Mouse (Mus musculus) kidney, adult 2 months (tissue): Measurements from ENCODE around the gene Foxp1. TPM values are rescaled to one million over a fixed set of nuclear protein-coding genes. Genes with fewer than 3 reads are reported as not detected.

Experiments
- DNase-seq: peaks from one replicate; pipeline ENCODE4 v3.0.0; 2021
- H3K27ac ChIP-seq: fragments of 200-500 bp; 2 replicates; pipeline ENCODE4 v1.5.1; 2012; ENCODE audit warnings: low read depth, low read length, control low read depth, inconsistent platforms; ENCODE audit not compliant: insufficient read depth
- H3K27me3 ChIP-seq: fragments of 200-500 bp; replicated peaks from 2 replicates; pipeline ENCODE4 v1.6.1; 2012; ENCODE audit warnings: mild to moderate bottlenecking, moderate library complexity, low read length, inconsistent platforms; ENCODE audit not compliant: control insufficient read depth, insufficient read depth
- H3K36me3 ChIP-seq: fragments of 200-500 bp; 2 replicates; pipeline ENCODE4 v1.6.1; 2012; ENCODE audit warnings: mild to moderate bottlenecking, moderate library complexity, low read length, inconsistent platforms; ENCODE audit not compliant: control insufficient read depth, insufficient read depth
- H3K4me1 ChIP-seq: fragments of 200-500 bp; 2 replicates; pipeline ENCODE4 v1.6.1; 2011; ENCODE audit warnings: low read length; ENCODE audit not compliant: control insufficient read depth, insufficient read depth
- H3K4me3 ChIP-seq: fragments of 200-500 bp; 2 replicates; pipeline ENCODE4 v1.5.1; 2011; ENCODE audit warnings: mild to moderate bottlenecking, low read depth, low read length, control low read depth; ENCODE audit not compliant: insufficient read depth
- CTCF ChIP-seq: fragments of 200-500 bp; conservative IDR thresholded peaks from 2 replicates; pipeline ENCODE4 v1.5.1; 2011; ENCODE audit warnings: low read depth, mild to moderate bottlenecking, control low read depth, low read length, moderate library complexity, mixed read lengths; ENCODE audit not compliant: insufficient read depth, insufficient read length
- POLR2A ChIP-seq: fragments of 200-500 bp; IDR thresholded peaks from one replicate; pipeline ENCODE4 v1.6.1; 2011; ENCODE audit warnings: low read depth, low read length, control low read depth
- WGBS: fragments of 180-500 bp; shearing (Covaris S2); methylation state at CpG from one replicate; pipeline ENCODE4 v1.1.7; 2018; 5-methylcytosine and 5-hydroxymethylcytosine counted together
- polyA plus RNA-seq: library from polyadenylated mRNA; depleted of rRNA; stranded (reverse); fragments of >200 nt; gene quantifications from 2 replicates; pipeline ENCODE4 v1.2.3, GENCODE M21; 2012

Foxp1 gene
- polyA plus RNA-seq, 1 experiment, result 32.8 TPM

DNA sequence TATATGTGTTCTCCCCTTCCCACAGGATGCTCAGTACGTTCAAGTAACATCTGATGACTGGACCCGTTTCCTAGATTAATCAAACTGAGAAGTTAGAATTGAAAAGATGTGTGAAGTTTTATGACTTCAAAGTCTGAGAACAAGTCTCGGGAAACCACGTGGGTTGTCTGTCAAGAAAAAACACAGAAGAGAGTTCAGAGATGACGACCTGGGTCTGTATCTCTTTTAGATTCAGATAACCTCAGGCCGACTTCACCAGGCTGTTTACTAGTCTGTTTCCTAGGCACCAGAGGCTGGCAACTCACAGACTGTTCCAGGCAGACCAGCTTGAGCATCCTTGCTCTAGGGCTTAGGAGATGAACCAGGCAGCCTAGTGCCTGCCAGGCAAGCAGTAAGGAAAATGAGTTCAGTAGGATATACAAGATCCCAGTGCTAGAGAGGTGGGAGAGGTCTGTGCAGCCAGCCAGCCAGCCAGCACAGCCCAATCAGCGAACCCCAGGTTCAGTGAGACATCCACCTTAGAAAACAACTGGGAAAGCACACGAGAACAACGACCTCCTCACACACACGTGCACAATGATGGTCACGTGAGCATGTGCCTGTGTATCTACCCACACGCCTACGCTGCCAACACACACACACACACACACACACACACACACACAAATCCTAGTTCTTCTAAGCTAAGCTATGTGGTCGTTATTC is 212.9 kb downstream of the Foxp1 start:
- no peak for DNase-seq
- Histone ChIP-seq H3K27me3 (no peaks in the 10 kb centered on the region), H3K27ac (no peak overlapping the region), H3K36me3 (no peaks in the 10 kb centered on the region), H3K4me3 (no peak overlapping the region), H3K4me1 (peaks cover 3% of the 10 kb centered on the region; the same call in 1 of the 2 replicates)
- no peak for TF ChIP-seq POLR2A
- TF ChIP-seq CTCF, result no peak
- 81% methylated on average over 14 of the region's 14 CpGs for WGBS

GRCm38 (mm10) chr6:99305751-99306150 is 216.8 kb downstream of the Foxp1 start:
- Histone ChIP-seq H3K27ac (no peak overlapping the region), H3K4me1 (peaks cover 8% of the 10 kb centered on the region; the same call in 1 of the 2 replicates), H3K4me3 (no peak overlapping the region), H3K27me3 (no peaks in the 10 kb centered on the region), H3K36me3 (no peaks in the 10 kb centered on the region)
- DNase-seq, result no peak
- WGBS, result 90% methylated on average over 3 of the region's 3 CpGs
- no peak for TF ChIP-seq POLR2A
- no peak for TF ChIP-seq CTCF

- Histone ChIP-seq H3K27me3 (no peaks in the 10 kb centered on the region), H3K4me3 (no peak overlapping the region), H3K36me3 (no peaks in the 10 kb centered on the region), H3K4me1 (peaks cover 5% of the 10 kb centered on the region; the same call in 1 of the 2 replicates), H3K27ac (no peak overlapping the region)
- no peak for TF ChIP-seq POLR2A
- TF ChIP-seq CTCF, result no peak
- DNase-seq, result no peak
- WGBS, result 85% methylated on average over 3 of the region's 3 CpGs
Measured at GRCm38 (mm10) chr6:99305236-99305635, 217.3 kb downstream of the Foxp1 start.

DNA sequence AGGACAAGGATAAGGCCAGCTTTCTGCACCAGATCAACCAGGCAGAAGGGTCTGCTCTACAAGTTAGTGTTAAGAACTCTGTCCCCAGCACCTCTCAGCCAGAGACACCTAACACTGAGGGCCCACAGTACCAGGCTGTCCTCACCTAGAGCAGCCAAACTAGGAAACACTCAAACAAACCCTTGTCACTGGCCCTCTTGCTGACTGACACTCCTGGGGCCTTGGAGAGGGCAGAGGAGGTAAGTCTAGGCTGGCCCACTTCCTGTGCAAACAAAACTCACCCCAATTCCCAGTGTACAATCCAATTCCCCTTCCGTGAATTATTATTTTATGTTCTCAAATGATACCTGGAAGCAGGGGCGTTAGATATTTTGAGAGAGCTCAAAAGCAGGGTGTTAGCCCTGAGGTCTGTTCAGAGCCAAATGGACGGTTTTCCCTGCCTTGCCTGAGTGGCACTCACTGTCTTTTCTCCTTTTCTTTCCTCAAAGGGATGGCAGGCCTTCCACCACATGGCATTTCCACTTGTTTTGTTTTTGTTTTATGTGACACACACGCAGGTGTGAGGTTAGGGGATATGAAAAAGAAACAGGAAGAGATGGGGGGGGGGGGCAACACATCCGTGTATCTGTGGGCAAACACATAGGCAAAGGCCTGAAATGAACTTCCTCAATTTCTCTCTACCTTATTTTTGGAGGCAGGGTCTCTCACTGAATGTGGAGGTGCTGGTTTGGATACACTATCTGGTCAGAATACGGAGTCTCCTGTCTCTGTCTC is 219.7 kb downstream of the Foxp1 start:
- Histone ChIP-seq H3K36me3 (no peaks in the 10 kb centered on the region), H3K4me1 (peaks cover 5% of the 10 kb centered on the region; the same call in 1 of the 2 replicates), H3K27me3 (no peaks in the 10 kb centered on the region), H3K4me3 (no peak overlapping the region), H3K27ac (no peak overlapping the region)
- no peak for DNase-seq
- no peak for TF ChIP-seq CTCF
- no peak for TF ChIP-seq POLR2A
- WGBS, result 81% methylated on average over 6 of the region's 6 CpGs

DNA sequence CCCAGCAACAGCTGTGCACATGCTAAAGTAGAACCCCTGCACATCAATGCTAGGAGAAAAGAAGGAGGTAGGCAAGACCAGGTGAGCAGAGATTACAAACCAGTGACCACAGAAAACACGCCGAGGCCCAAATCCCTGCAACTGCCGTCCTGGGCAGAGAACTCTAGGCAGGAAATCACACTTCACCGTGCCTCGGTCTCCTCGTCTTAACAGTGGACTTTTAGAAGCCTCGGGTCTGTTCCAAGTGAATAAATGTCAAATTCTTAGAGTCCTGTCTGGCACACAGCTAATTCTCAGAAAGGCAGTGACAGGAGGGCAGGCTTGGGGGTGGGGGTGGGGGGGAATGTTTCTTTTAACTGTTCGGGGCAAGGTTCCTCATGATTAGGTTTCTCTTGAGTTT is 220.6 kb downstream of the Foxp1 start:
- H3K27me3 ChIP-seq, result no peaks in the 10 kb centered on the region
- TF ChIP-seq POLR2A (no peak), CTCF (no peak)
- H3K4me1 ChIP-seq, result peaks cover 5% of the 10 kb centered on the region; the same call in 1 of the 2 replicates
- WGBS, result 50% methylated on average over 8 of the region's 8 CpGs
- peak; percentile 53 for DNase-seq
- H3K36me3 ChIP-seq, result no peaks in the 10 kb centered on the region
- H3K4me3 ChIP-seq, result no peak overlapping the region
- no peak overlapping the region for H3K27ac ChIP-seq

DNA sequence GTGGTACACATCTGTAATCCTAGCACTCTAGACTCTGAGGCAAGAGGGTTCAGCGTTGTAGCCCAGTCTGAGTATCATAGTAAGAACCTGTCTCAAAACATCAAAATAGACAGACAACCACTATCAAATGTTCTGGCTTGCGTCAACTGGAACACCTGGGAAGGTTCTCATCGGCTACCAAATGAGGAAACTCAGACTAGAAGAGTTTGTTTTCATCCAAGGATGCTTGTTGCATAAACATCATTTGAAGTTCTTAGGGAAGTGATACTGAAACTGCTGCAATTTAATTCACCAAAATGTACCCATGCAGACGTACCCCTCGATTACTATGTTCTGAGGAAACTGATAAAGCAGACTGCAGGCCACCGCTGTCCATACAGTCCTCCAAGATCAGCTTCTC is 222.3 kb downstream of the Foxp1 start:
- 92% methylated on average over 6 of the region's 6 CpGs for WGBS
- H3K4me3 ChIP-seq, result no peak overlapping the region
- H3K27me3 ChIP-seq, result no peaks in the 10 kb centered on the region
- H3K27ac ChIP-seq, result no peak overlapping the region
- H3K36me3 ChIP-seq, result no peaks in the 10 kb centered on the region
- no peak for DNase-seq
- H3K4me1 ChIP-seq, result peaks cover 5% of the 10 kb centered on the region; the same call in 1 of the 2 replicates
- TF ChIP-seq CTCF (no peak), POLR2A (no peak)

GRCm38 (mm10) chr6:99299196-99299595 is 223.3 kb downstream of the Foxp1 start:
- WGBS, result 67% methylated on average over 14 of the region's 14 CpGs
- no peak for TF ChIP-seq POLR2A
- no peak for TF ChIP-seq CTCF
- no peak for DNase-seq
- Histone ChIP-seq H3K4me1 (peaks cover 5% of the 10 kb centered on the region; the same call in 1 of the 2 replicates), H3K27me3 (no peaks in the 10 kb centered on the region), H3K27ac (no peak overlapping the region), H3K36me3 (no peaks in the 10 kb centered on the region), H3K4me3 (no peak overlapping the region)
